ENCODE assay signal across 9 mouse cellular contexts in the genomic region with DNA sequence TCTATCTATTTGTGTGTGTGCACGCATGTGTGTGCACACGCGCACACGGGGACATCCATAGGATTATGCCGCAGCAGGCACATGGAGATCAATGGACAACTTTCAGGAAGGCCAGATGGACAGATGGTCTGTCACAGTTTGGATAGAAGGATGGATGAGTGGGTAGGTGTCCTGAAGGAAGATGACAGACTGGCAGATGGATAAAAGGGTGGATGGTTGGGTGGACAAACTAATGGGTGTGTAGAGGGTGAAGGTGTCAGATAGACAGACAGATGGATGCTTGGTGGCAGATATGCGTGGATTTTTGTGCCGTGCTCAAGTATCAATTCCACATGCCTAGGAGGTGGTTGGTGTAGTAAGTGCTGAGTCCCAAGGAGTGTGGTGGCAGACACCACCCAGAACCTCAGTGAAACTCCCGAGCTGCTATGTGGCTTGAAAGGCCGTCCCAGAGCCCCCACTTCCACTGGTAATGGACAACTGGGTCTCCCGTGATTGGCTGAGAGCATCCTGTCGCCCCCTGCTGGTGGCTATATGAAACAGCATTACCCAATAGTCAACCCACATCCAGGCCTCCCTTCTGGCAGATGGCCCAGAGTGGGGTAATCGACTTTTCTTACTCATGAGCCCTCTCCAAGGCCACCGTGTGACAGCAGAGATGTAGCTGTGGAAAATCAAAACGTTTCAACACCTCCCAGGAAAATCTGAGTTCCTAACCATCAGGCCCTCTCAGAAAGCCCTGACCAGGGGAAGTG. TPM values are rescaled to one million over a fixed set of nuclear protein-coding genes. Genes with fewer than 3 reads are reported as not detected.
DNase-seq lines count a peak whose midpoint lies in the region; ATAC-seq and TF ChIP-seq lines count a peak whose summit lies in the region.
"Had no signal": no experiment of that assay in that cellular context is flagged by ENCODE, and none has a peak within 500 bp of the region (broad histone marks: within the 10 kb centered on the region; RNA-seq: fewer than 3 reads in every experiment).

No protein-coding gene starts in this region.

- H3K9ac ChIP-seq in lung, embryonic 14.5 days = no peak overlapping the region
- H3K9ac ChIP-seq: limb, embryonic 13.5 days had no signal

- DNase-seq in heart, adult 8-10 months (ENCODE audit: low spot score) = peak; percentile 24
- no peak for DNase-seq in heart, embryonic 10.5 days (ENCODE audit: low spot score)
- DNase-seq in frontal cortex, postnatal 10 days (ENCODE audit: low spot score in 2 of 2) = peak; percentile 28 to 37
- DNase-seq in layer of hippocampus, adult 11-12 months (ENCODE audit: low spot score) = peak; percentile 74
- DNase-seq in lung, embryonic 14.5 days = peak; percentile 80
- DNase-seq in right cerebral cortex, postnatal 4 days = peak; percentile 56

- no peak overlapping the region for H3K4me2 ChIP-seq in lung, embryonic 14.5 days
- H3K4me2 ChIP-seq: limb, embryonic 13.5 days had no signal

- H3K9me3 ChIP-seq in heart, embryonic 10.5 days = no peaks in the 10 kb centered on the region
- H3K9me3 ChIP-seq in lung, embryonic 14.5 days (ENCODE audit: low read depth, low read length) = no peaks in the 10 kb centered on the region
- H3K9me3 ChIP-seq: limb, embryonic 13.5 days had no signal

- WGBS in heart, embryonic 10.5 days = 55% methylated on average over 14 of the region's 14 CpGs
- 54% methylated on average over 14 of the region's 14 CpGs for WGBS in lung, embryonic 14.5 days

- no peak overlapping the region for H3K4me3 ChIP-seq in heart, embryonic 10.5 days
- H3K4me3 ChIP-seq in bone marrow macrophage, adult 2 months (ENCODE audit: insufficient read depth, low read length) = no peak overlapping the region
- no peak overlapping the region for H3K4me3 ChIP-seq in lung, embryonic 14.5 days (ENCODE audit: low read depth, low read length)
- H3K4me3 ChIP-seq: limb, embryonic 13.5 days had no signal

- no peaks in the 10 kb centered on the region for H3K36me3 ChIP-seq in heart, embryonic 10.5 days
- no peaks in the 10 kb centered on the region for H3K36me3 ChIP-seq in lung, embryonic 14.5 days (ENCODE audit: insufficient read depth)
- H3K36me3 ChIP-seq: limb, embryonic 13.5 days had no signal

- peak; percentile 61 for ATAC-seq in CD4-positive, CD25-positive, alpha-beta regulatory T cell, adult 4 months
- ATAC-seq in lung, embryonic 14.5 days (ENCODE audit: insufficient read depth) = no peak

- no peak for TF ChIP-seq POLR2A in bone marrow macrophage, adult 2 months (IDR thresholded peaks at IDR 0.05; ENCODE audit: borderline replicate concordance, low read depth, low read length)

- peaks cover 55% of the 10 kb centered on the region for H3K27me3 ChIP-seq in heart, embryonic 10.5 days (ENCODE audit: insufficient read depth, poor library complexity, severe bottlenecking)
- H3K27me3 ChIP-seq in lung, embryonic 14.5 days (ENCODE audit: insufficient read depth, low read length) = no peaks in the 10 kb centered on the region

- H3K4me1 ChIP-seq in heart, embryonic 10.5 days = peaks cover 9% of the 10 kb centered on the region; the same call in 1 of the 2 replicates
- H3K4me1 ChIP-seq in bone marrow macrophage, adult 2 months (ENCODE audit: control insufficient read depth, insufficient read depth, low read length) = no peaks in the 10 kb centered on the region
- no peaks in the 10 kb centered on the region for H3K4me1 ChIP-seq in lung, embryonic 14.5 days (ENCODE audit: insufficient read depth)

- TF ChIP-seq CTCF in bone marrow macrophage, adult 2 months (IDR thresholded peaks at IDR 0.05; ENCODE audit: low read depth, low read length) = peak; percentile 93
- peak; percentile 80 for TF ChIP-seq CTCF in lung, embryonic 14.5 days (IDR thresholded peaks at IDR 0.05; ENCODE audit: low read depth)

- H3K27ac ChIP-seq in heart, embryonic 10.5 days = no peak overlapping the region
- no peak overlapping the region for H3K27ac ChIP-seq in bone marrow macrophage, adult 2 months (ENCODE audit: insufficient read depth, low read depth, low read length)
- no peak overlapping the region for H3K27ac ChIP-seq in lung, embryonic 14.5 days (ENCODE audit: low read depth)
- H3K27ac ChIP-seq: limb, embryonic 13.5 days had no signal

RNA-seq across cellular contexts. Expression of a gene that starts 58.0 kb away (rescaled TPM):
- total RNA-seq in heart, adult 8-10 months (2022) = under 1 TPM in 3 of 4 experiments, not detected in 1; 0.11 to 0.23 (median 0.16) TPM
- 2.5 and 4.3 TPM in 2 replicates for polyA plus RNA-seq in heart, embryonic 10.5 days (2016; fragmentation: Nextera tagmentation; extraction: Ambion mirVana)
- polyA plus RNA-seq in CD4-positive, CD25-positive, alpha-beta regulatory T cell, adult 4 months (2017; shearing (Covaris generic)) = 1 to 10 TPM; 1.4 to 1.5 TPM
- not detected in 2 replicates for polyA plus RNA-seq in bone marrow macrophage, adult 2 months (2012; ENCODE audit: insufficient read depth, insufficient read length, missing spikeins)
- 5.9 and 6.4 TPM in 2 replicates for polyA plus RNA-seq in lung, embryonic 14.5 days (2014; fragmentation: Nextera tagmentation; extraction: Ambion mirVana)
